Mouse (Mus musculus): ENCODE measurements around the gene Kpna3. TPM values are rescaled to one million over a fixed set of nuclear protein-coding genes. Genes with fewer than 3 reads are reported as not detected.
"Not testable (repeated sequence)": the region's sequence is repeated elsewhere in the genome, so short reads cannot be mapped to it uniquely, and the experiment has no call there.

The Kpna3 gene
- total RNA-seq, 4 experiments from 2014 or later = 51.4 to 63.7 (median 59.9) TPM

- DNase-seq (ENCODE audit: low spot score) = no peak
These were observed 34.7 kb downstream of the Kpna3 start for GRCm38 (mm10) chr14:61404941-61405340.

DNA sequence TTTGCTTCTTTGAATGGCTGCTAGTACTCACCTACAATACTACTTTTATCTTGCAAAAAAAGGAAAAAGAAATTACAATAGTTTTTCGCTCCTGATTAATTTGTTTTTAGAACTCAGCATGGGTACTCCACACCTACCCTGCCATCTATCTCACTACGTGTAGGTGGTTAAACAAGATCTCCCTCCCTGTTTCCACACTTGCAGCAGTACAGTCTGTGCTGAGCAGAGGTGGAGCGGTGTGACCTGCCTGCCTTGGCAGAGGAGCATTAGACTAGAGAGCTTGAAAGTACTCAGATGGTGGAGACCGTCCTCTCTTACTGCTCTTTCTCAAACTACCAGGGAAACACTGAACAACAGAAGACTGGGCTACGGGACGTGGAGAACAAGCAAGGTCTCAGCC lies 44.9 kb downstream of the Kpna3 start:
- no peak for DNase-seq (ENCODE audit: low spot score)

DNA sequence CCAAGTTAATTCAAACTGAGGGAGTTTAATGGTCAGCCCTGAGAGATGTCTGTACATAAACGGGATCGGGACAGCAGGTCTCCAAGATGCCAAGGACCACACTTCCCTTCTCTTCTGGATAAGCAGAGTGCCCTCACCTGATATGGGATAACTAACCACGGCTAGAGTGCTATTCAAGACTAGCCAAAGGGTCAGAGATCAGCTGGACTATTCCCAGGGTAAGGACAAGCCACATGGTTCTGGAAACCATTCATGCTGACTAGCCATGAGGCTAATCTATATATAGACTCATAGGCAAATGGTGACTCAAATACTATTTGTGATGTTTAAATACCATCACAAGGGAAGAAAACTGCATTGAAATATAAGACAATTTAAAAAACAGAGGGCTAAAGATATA lies 49.1 kb downstream of the Kpna3 start:
- peak; percentile 21 for DNase-seq (ENCODE audit: low spot score)

- no peak for DNase-seq (ENCODE audit: low spot score)
These were observed 72.4 kb downstream of the Kpna3 start for GRCm38 (mm10) chr14:61367290-61367689.

DNA sequence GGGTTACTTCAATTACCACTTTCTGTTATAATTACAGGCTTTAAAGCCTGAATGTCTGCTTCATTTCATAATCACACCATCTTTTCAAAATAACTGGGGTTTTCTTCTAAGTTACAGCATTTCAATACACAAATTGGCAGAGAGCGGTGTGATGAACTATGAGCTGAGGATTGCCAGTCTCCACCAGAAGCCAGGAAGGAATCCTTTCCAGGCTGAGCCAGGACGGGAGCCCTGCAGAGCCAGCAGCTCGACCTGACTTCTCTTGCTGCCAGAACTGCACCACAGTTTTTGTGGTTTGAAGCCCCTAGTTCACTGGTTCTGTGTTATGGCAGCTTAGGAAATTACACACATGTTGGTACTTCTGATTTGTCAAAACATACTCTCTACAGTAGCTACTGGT lies 75.0 kb downstream of the Kpna3 start:
- DNase-seq (ENCODE audit: low spot score) = no peak

GRCm38 (mm10) chr14:61363734-61364133 lies 75.9 kb downstream of the Kpna3 start:
- DNase-seq (ENCODE audit: low spot score) = no peak

DNA sequence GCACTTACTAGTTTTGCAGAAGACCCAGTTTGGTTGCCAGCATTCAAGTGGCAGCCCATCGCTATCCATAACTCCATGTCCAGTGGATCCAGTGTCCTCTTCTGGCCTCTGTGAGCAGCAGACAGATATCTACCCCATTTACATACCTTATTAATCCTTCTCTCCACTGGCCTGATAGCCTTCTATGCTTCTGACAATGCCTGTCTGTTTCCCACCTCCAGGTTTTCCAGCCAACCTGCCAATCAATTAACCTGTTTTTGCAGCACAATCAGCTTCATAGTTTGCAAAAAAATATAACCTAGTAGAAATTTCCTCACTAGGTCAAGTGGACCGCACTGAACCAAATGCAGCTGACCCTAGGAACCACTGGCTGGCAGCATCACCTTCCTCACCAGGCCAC lies 77.4 kb downstream of the Kpna3 start:
- no peak for DNase-seq (ENCODE audit: low spot score)

DNA sequence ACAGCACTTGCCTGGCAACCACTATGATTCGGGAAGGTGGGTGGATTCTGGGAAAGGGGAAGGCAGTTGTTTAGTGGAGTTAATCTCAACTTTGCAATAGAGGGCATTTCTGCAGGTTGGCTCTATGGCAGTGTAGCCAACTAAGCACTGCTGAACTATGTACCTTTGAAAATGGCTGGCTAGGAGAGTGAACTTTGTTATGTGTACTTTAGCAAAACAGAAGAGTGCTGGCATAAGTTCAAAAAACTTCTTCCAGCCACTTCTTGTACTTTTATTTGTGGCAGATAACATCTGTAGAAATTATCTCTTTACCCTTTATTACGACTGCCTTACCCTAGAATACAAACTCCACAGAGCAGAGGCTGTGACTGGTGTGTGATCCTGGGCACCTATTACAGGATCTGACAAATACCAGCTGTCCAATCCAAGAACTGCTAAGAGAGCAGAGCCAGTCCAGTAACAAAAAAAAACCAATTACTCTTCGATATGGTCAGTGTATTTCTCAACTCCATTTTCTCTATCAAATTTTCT lies 78.6 kb downstream of the Kpna3 start:
- DNase-seq (ENCODE audit: low spot score) = no peak

- DNase-seq (ENCODE audit: low spot score) = peak; percentile 92
These were observed 79.3 kb downstream of the Kpna3 start, which contains the start of gene Ebpl for GRCm38 (mm10) chr14:61360131-61360980. Gene Ebpl, minus strand, starts transcription at chr14:61360439.

- no peak for DNase-seq (ENCODE audit: low spot score)
These were observed 85.1 kb downstream of the Kpna3 start for GRCm38 (mm10) chr14:61354251-61355235.

DNA sequence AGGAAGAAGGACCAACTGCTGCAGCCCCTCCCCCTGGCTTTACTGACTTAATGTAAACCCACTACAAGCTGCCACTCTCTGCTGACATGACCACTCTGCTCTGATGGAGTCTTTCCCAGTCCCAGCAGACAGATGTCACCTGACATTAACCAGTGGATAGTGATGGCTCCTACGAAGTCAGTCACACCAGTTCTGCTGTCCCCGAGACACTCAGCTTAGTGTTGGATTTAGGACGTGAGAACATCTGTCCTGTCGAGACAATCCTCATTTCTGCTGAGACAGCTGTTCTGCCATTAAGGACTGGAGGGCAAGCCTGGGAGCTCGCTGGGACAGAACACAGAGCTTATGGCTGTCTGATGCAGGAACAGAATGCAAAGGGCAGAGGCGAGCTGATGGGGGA lies 88.9 kb downstream of the Kpna3 start:
- DNase-seq (ENCODE audit: low spot score) = no peak

DNA sequence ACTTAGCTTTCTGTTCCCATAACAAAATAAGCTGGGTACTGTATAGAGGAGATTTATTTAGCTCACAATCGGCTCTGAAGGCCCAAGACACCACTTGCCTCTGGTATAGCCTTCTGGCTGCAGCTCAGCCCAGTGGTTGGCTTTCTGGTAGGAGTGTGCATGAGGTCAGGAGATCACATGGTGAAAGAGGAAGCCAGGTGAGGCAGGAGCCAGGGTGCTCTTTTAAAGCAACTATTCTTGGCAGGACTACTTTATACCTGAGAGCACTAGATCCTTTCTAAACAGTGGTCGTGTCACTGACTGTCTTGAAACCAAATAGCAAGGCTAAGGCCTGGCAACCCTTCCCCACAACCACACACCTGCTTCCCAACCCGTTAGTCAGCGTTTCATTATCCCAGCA lies 89.8 kb downstream of the Kpna3 start:
- no peak for DNase-seq (ENCODE audit: low spot score)

DNA sequence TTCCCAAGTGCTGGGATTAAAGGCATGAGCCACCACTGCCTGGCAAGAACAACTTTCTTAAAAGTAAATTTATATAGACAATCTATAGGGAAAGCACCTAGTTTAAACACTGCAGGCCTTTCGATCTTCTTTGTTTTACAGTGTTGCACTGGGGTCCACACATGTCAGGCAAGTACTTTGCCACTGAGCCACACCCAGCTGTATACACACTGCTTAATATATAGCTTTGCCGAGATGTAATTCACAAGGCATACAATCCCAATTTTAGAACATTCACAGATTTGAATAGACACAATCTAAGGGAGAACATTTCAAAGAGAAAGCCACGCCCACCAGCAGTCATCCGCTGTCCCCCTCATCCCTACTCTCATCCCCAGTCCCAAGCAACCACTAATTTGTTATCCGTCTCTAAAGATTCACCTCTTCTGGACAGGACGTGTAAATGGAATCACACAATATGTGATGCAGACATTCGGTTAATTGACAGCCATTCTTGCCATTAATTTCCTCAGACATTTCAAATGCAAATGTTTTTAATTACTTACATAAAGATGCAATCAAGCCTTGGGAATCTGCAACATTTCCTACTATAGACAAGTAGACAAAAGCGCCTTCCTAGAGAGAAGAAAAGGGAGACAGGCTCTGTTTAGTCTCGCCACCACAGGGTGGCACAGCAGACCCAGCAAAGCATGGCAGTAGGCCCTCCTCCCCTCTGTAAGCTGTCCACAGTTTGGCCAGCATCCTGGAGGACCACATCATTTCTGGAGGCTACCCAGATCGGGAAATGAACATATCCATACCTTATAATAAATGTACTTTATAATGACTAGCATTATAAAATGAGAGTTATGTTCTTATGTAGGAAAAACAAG lies 92.6 kb downstream of the Kpna3 start:
- DNase-seq (ENCODE audit: low spot score) = no peak

DNA sequence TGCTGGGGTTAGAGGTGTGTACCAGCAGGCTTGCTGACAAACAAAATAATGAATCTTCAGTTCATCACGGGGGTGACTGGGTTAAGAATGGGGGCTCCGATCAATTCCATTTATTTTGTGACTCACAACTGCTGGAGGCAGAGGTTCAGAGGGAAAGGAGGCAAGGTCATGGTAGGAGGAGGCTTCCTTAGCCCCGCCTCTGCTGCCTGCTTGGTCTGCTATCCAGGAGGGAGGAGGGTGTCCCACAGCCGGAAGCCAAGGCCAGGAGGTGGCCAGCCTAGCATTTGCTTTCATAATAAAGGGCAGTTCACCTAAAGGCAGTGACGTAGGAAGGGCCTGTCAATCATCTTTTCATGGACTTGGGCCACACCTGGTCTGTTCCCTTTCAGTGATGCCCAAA lies 95.1 kb downstream of the Kpna3 start:
- no peak for DNase-seq (ENCODE audit: low spot score)

DNA sequence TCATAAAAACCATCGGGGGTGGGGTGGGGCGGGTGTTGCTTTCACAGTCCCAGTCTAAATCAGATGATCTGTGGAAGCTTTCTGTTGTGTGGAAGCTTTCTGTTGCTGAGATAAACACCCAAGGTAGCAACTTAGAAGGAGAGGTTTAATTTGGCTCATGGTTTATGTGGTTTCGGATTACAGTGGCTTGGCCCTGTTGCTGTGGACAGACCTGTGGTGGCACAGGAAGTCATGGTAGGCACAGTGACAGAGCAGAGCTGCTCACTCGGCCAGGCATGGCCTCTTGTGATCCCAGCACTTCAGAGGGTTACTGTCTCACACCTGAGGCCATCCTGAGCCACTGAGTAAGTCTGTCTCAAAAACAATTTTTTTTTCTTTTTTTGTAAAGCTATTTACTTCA lies 100.3 kb downstream of the Kpna3 start:
- DNase-seq (ENCODE audit: low spot score) = no peak

DNA sequence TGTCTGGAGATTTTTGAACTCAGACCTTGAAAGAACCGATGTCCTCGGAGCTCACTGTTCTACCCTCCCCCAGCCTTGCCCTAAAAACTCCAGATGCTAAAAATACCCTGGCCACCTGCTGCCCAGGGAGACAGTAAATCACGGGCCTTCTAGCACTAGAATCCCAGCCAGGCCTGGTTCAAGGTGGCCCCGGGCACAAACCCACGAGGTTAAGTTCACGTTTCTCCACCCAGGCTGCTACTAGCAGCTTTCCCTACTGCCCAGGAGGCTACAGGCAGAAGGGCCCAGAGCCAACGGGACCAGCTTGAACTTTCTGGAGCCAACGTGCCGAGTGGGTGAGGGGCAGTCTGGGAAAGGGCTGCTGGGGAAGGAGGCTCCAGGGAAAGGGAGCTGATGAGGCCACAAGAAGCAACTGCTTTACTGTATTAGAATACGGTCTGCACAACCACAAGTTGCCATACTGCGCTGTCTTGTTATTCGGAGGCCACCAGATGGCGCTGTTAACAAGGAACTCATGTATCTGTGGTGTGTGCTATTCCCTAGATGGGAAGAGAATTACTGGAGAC lies 108.6 kb downstream of the Kpna3 start:
- peak; percentile 76 for DNase-seq (ENCODE audit: low spot score)

GRCm38 (mm10) chr14:61330591-61330990 lies 109.1 kb downstream of the Kpna3 start:
- DNase-seq (ENCODE audit: low spot score) = no peak

DNA sequence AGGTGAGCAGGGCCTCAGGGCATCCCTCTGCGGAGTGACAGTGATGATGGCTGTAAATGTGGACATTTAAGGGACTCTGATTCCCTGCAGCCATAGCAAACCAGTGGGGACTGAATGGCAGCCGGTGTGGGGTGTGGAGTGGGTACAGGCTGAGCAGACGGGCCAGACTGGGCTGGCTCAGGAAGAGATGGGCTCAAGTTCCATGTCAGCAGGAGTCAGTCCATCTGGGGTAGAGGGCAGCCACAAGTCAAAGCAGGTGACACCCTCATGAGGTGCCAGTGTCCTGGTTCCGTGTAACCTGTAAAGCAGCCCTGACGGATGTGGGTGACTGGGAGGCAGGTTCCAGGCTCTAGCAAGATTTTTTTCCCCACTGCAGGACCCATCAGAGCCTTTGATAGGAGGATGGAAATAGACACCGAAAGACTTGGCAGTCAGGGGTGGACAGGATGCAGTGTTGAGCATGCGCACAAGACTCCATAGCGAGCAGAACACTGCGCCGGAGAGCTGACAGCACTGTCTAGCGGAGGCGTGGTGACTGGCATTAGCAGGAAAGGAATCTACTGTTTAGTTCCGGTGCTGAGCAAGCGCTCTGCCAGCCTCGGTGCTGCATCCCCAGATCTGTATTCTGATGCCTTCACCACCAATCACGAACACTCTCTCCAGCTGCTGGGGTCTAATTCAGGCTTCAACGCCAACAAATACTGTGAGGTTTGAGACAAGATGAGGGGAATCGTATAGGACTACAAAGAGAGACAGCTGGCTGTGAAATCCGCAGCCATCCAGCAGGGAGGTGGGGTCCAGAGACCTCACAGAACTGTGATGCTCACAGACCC lies 111.8 kb downstream of the Kpna3 start:
- DNase-seq (ENCODE audit: low spot score) = peak; percentile 80

DNA sequence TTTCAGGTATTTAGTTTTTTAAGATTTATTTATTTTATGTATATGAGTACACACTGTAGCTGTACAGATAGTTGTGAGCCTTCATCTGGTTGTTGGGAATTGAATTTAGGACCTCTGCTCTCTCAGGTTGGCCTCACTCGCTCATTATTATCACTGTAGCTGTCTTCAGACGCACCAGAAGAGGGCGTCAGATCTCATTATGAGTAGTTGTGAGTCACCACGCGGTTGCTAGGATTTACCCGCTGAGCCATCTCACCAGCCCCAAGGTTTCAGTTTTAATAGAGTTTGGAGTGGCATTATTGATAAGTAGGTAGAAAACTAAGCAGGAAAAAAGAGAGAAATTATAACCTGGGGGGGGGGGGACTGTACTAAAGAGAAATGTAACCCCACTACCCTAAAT lies 112.7 kb downstream of the Kpna3 start:
- DNase-seq (ENCODE audit: low spot score) = not testable (repeated sequence)

- no peak for DNase-seq (ENCODE audit: low spot score)
These were observed 116.9 kb downstream of the Kpna3 start for GRCm38 (mm10) chr14:61322740-61323139.
